Mouse (Mus musculus) ES-E14 (cell line): ENCODE results near the gene Cpeb2. TPM values are rescaled to one million over a fixed set of nuclear protein-coding genes. Genes with fewer than 3 reads are reported as not detected.

ENCODE experiments used
- DNase-seq: peaks from one replicate; pipeline ENCODE4 v3.0.0-alpha.2; 2013; ENCODE audit warnings: low read depth, low spot score
- H3K27ac ChIP-seq: 2 replicates; pipeline ENCODE4 v1.5.1; 2012; ENCODE audit warnings: low read depth, mild to moderate bottlenecking, low read length, moderate library complexity, mixed read lengths; ENCODE audit not compliant: poor library complexity, insufficient read depth, severe bottlenecking
- H3K36me3 ChIP-seq: 2 replicates; pipeline ENCODE4 v1.6.1; 2012; ENCODE audit warnings: mild to moderate bottlenecking, low read length, moderate library complexity, mixed read lengths; ENCODE audit not compliant: control insufficient read depth, poor library complexity, insufficient read depth, severe bottlenecking
- H3K4me1 ChIP-seq, 2 experiments: fragments of 150-350 bp in 1 of 2; sonication (generic) in 1 of 2; 2 replicates each; pipeline ENCODE4 v1.6.1; 2012; ENCODE audit warnings: low read length in 2 of 2, mild to moderate bottlenecking in 1 of 2, mixed read lengths in 1 of 2; ENCODE audit not compliant: control insufficient read depth in 2 of 2, insufficient read depth in 2 of 2, poor library complexity in 1 of 2
- H3K4me3 ChIP-seq, 2 experiments: fragments of 150-350 bp in 1 of 2; sonication (generic) in 1 of 2; 2 replicates each; pipeline ENCODE4 v1.5.1; 2012; ENCODE audit warnings: low read length in 2 of 2, low read depth in 1 of 2, mild to moderate bottlenecking in 1 of 2, mixed read lengths in 1 of 2; ENCODE audit not compliant: insufficient read depth in 1 of 2, poor library complexity in 1 of 2, severe bottlenecking in 1 of 2
- H3K9ac ChIP-seq: 2 replicates; pipeline ENCODE4 v1.6.1; 2012; ENCODE audit warnings: low read depth, mild to moderate bottlenecking, low read length, mixed read lengths; ENCODE audit not compliant: poor library complexity, insufficient read depth, severe bottlenecking
- H3K9me3 ChIP-seq: fragments of 150-350 bp; sonication (generic); 2 replicates; pipeline ENCODE4 v1.6.1; 2012; ENCODE audit warnings: low read depth, mild to moderate bottlenecking, low read length; ENCODE audit not compliant: control insufficient read depth, insufficient read depth
- CHD2 ChIP-seq: IDR thresholded peaks from 2 replicates; pipeline ENCODE4 v1.6.1; 2014; ENCODE audit warnings: mild to moderate bottlenecking, low read depth, low read length, inconsistent platforms
- HCFC1 ChIP-seq: IDR thresholded peaks from 2 replicates; pipeline ENCODE4 v1.6.1; 2012; ENCODE audit warnings: low read length, inconsistent platforms, borderline replicate concordance; ENCODE audit not compliant: insufficient read depth
- MAFK ChIP-seq: IDR thresholded peaks from 2 replicates; pipeline ENCODE4 v1.6.1; 2014; ENCODE audit warnings: mild to moderate bottlenecking, low read depth, low read length, inconsistent platforms; ENCODE audit not compliant: insufficient read depth
- ZC3H11A ChIP-seq: IDR thresholded peaks from 2 replicates; pipeline ENCODE4 v1.6.1; 2012; ENCODE audit warnings: low read depth, mild to moderate bottlenecking, inconsistent platforms, low read length, borderline replicate concordance
- ZNF384 ChIP-seq: IDR thresholded peaks from 2 replicates; pipeline ENCODE4 v1.6.1; 2012; ENCODE audit warnings: low read depth, low read length, inconsistent platforms
- in situ Hi-C, 2 experiments: fragments of 600-800 bp; cut with MboI; formaldehyde crosslinking; loops; one replicate each; pipeline ENCODE4 v1.15.1; 2025; ENCODE audit warnings: low sequenced_read_pairs in 2 of 2, inconsistent platforms in 1 of 2; ENCODE audit not compliant: unreplicated experiment in 2 of 2
- total RNA-seq: library from RNA; depleted of rRNA; stranded (reverse); fragments of 300-350 nt; gene quantifications from 2 replicates; pipeline ENCODE4 v1.2.3, GENCODE M21; 2012

Cpeb2 gene
- total RNA-seq, 1 experiment, result 4.1 TPM

DNA sequence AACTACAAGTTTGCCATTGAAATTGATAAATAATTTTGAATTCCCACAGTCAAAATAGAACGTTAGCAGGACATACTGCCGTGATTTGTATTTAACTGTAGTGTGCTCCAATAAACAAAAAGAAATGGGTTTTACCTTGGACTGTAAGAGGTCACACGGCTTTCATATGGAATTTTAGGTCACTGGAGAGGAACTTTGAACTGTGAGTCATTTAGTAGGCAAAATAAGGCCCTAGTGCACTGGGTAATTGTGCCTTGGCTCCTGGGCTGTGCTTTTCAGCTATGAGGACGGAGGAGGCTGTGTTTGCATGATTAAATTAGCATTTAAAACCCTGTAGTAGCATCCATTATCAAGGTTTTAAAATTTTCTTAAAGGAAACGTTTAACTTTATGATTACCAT, 3.0 kb downstream of the Cpeb2 start:
- Histone ChIP-seq H3K9ac (no peak overlapping the region), H3K9me3 (no peaks in the 10 kb centered on the region), H3K36me3 (no peaks in the 10 kb centered on the region), H3K27ac (no peak overlapping the region), H3K4me3 (no peak overlapping the region), H3K4me1 (peaks cover 0 to 7% of the 10 kb centered on the region in 2 experiments; a peak in 1 of 4 replicates)
- DNase-seq, result no peak
- in situ Hi-C loops, result no loop called here
- no peak for TF ChIP-seq ZC3H11A
- TF ChIP-seq HCFC1, result no peak
- no peak for TF ChIP-seq CHD2
- no peak for TF ChIP-seq ZNF384
- TF ChIP-seq MAFK, result no peak

DNA sequence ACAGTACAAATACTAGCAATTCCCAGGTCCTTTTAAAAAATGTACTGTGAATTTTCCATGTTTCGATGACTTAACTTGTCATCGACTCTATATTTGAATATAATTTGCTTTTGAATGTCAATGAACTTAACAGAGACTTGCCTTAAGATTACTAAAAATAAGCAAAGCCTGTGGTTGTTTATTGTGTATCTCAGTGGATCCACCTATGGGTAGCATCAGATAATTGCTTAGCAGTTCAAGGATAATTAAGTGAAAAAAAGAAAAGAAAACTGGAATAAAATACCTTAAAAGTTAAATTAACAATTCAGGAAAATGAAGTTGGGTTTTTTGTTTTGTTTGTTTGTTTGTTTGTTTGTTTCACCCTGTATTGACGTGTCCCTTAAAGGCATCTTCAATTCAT, 3.5 kb downstream of the Cpeb2 start:
- Histone ChIP-seq H3K27ac (no peak overlapping the region), H3K36me3 (no peaks in the 10 kb centered on the region), H3K9me3 (no peaks in the 10 kb centered on the region), H3K4me1 (peaks cover 0 to 7% of the 10 kb centered on the region in 2 experiments; a peak in 1 of 4 replicates), H3K9ac (no peak overlapping the region), H3K4me3 (no peak overlapping the region)
- TF ChIP-seq ZC3H11A (no peak), HCFC1 (no peak), ZNF384 (no peak), MAFK (no peak), CHD2 (no peak)
- in situ Hi-C loops, result no loop called here
- DNase-seq, result no peak

DNA sequence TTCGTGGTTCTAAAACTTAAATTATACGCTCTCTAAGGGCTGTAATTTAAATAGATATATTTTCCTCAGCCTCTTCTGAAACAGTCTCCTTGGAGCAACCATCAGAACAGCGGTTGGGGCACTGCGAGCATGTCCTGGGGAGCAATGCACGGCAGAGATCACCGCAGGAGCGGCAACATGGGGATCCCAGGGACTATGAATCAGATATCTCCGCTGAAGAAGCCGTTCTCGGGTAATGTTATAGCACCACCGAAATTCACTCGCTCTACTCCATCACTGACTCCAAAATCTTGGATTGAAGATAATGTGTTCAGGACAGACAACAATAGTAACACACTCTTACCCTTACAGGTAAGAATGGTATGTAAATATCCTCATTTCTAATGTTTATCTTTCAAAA, 4.3 kb downstream of the Cpeb2 start:
- no peaks in the 10 kb centered on the region for H3K9me3 ChIP-seq
- DNase-seq, result no peak
- H3K36me3 ChIP-seq, result no peaks in the 10 kb centered on the region
- H3K4me1 ChIP-seq, result peaks cover 0 to 4% of the 10 kb centered on the region in 2 experiments; a peak in 1 of 4 replicates
- no peak for TF ChIP-seq HCFC1
- TF ChIP-seq ZNF384, result no peak
- TF ChIP-seq CHD2, result no peak
- no peak for TF ChIP-seq ZC3H11A
- no peak overlapping the region for H3K27ac ChIP-seq
- no peak overlapping the region for H3K9ac ChIP-seq
- in situ Hi-C loops, result no loop called here
- no peak overlapping the region for H3K4me3 ChIP-seq

DNA sequence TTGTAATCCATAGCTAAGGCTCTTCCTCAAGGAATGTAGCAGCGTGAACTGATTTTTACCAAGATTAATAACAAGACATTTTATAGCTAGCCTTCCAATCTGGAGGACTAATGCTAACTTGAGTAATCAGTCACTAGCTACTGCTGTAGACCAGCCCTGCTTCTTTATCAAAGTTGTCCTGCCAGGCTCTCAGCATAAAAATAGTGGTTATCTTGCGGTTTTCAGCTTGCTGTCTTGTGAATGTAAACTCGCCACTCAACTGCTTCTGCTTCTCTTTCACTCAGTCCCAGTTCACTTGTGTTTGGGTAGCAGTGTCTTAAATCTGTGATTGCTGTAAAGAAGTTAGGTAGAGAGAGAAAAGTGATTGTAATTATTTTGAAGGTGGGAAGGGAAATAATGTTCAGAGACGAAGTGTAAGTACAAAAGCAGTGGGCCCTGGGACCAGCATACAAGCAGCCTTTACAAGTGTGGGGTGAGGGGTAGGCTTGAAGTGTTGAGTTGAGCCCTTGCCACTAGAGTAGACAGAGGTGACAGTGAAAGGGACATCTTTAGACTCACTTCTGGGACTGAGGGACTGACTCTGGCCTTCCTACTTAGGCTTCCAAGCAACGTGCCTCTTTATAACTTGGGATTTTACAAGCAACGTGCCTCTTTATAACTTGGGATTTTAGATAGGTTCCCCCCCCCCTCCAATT, 6.3 kb downstream of the Cpeb2 start:
- Histone ChIP-seq H3K4me1 (peaks cover 0 to 4% of the 10 kb centered on the region in 2 experiments; a peak in 1 of 4 replicates), H3K4me3 (no peak overlapping the region), H3K27ac (no peak overlapping the region), H3K36me3 (no peaks in the 10 kb centered on the region), H3K9me3 (no peaks in the 10 kb centered on the region), H3K9ac (no peak overlapping the region)
- in situ Hi-C loops, result no loop called here
- no peak for TF ChIP-seq HCFC1
- TF ChIP-seq ZNF384, result no peak
- TF ChIP-seq MAFK, result no peak
- no peak for TF ChIP-seq ZC3H11A
- TF ChIP-seq CHD2, result no peak
- no peak for DNase-seq

DNA sequence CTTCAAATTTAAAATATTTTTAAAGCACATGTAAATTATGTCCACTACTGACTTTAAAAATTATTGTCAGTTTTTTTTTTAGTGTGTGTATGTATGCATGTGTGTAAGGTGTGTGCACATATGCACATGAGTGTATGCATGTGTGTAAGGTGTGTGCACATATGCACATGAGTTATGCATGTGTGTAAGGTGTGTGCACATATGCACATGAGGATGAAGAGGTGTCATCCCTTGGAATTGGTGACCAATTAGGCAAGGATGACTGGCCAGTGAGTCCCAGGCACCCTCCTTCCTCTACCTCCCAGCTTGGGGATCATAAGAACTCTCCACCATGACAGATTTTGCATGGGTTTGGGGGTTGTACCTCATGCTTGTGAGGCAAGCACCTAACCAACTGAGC, 7.8 kb downstream of the Cpeb2 start:
- DNase-seq, result no peak
- no peak for TF ChIP-seq CHD2
- no peak for TF ChIP-seq HCFC1
- no peak for TF ChIP-seq MAFK
- no peak for TF ChIP-seq ZC3H11A
- no peak for TF ChIP-seq ZNF384
- in situ Hi-C loops, result no loop called here

More for the DNA sequence above, 7.8 kb downstream of the Cpeb2 start:
- Histone ChIP-seq H3K36me3 (no peaks in the 10 kb centered on the region), H3K4me3 (no peak overlapping the region), H3K4me1 (peaks cover 0 to 4% of the 10 kb centered on the region in 2 experiments; a peak in 1 of 4 replicates), H3K27ac (no peak overlapping the region), H3K9me3 (no peaks in the 10 kb centered on the region), H3K9ac (no peak overlapping the region)
